Mouse (Mus musculus): ENCODE results near the gene Dync1i2. TPM values are rescaled to one million over a fixed set of nuclear protein-coding genes. Genes with fewer than 3 reads are reported as not detected.
A peak's percentile ranks its signal among the peaks of the same experiment; 100 is the strongest.

Dync1i2 gene
- polyA plus RNA-seq, 1 experiment from 2014 or later: 78.5 TPM

GRCm38 (mm10) chr2:71198907-71199306 is 12.6 kb upstream of the Dync1i2 start:
- Histone ChIP-seq H3K4me3 (ENCODE audit: low read depth, low read length) (no peak overlapping the region), H3K9ac (ENCODE audit: low read depth, low read length) (no peak overlapping the region), H3K4me2 (no peak overlapping the region), H3K9me3 (replicated peaks; ENCODE audit: control insufficient read depth, low read length) (no peaks in the 10 kb centered on the region), H3K36me3 (ENCODE audit: control insufficient read depth, insufficient read depth, low read length) (no peaks in the 10 kb centered on the region), H3K4me1 (ENCODE audit: control insufficient read depth, insufficient read depth, low read length) (no peaks in the 10 kb centered on the region), H3K27me3 (ENCODE audit: control insufficient read depth, insufficient read depth, low read length) (no peaks in the 10 kb centered on the region), H3K27ac (ENCODE audit: low read depth, low read length) (no peak overlapping the region)
- WGBS (ENCODE audit: insufficient replicate concordance): 56% methylated on average over 3 of the region's 3 CpGs
- ATAC-seq (replicated peaks; ENCODE audit: insufficient number of reproducible peaks, low FRiP score, low TSS enrichment): no peak

DNA sequence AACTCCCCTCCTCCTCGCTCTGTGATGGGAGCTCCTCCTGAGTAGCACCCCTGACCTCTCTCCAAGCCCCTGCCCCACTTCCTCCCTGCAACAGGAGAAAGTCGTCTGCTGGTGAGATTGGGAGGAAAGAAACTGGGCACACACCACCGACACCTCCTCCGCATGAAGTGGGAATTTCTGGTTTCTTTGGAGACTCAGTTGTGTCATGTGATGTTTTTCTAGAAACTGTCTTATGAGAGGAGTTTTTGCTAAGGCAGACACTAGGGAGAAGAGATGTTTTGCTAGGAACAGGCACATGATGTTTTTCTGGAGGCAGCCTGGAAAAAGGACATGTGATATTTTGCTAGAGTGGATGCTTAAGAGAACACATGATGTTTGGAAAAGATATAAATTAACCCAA is 11.0 kb upstream of the Dync1i2 start:
- ATAC-seq (replicated peaks; ENCODE audit: insufficient number of reproducible peaks, low FRiP score, low TSS enrichment): no peak
- WGBS (ENCODE audit: insufficient replicate concordance): 43% methylated on average over 4 of the region's 4 CpGs

DNA sequence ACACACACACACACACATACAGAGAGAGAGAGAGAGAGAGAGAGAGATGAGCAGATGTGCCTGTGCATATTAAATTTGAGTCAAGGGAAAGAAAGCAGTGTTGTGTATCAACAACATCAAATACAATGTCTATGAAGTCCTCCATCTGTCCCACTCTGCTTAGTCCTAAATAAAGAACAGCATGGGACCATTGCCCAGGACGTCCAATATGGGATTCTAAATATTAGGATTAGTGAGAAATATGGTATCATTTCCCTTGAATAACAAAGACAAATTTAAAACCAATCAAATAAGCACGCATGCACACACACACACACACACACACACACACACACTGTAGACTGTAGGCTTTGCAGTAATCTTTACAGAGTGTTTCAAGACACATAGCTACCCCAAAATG is 9.6 kb upstream of the Dync1i2 start:
- Histone ChIP-seq H3K27ac (ENCODE audit: low read depth, low read length) (no peak overlapping the region), H3K4me2 (no peak overlapping the region), H3K9ac (ENCODE audit: low read depth, low read length) (no peak overlapping the region), H3K27me3 (ENCODE audit: control insufficient read depth, insufficient read depth, low read length) (no peaks in the 10 kb centered on the region), H3K36me3 (ENCODE audit: control insufficient read depth, insufficient read depth, low read length) (no peaks in the 10 kb centered on the region), H3K4me3 (ENCODE audit: low read depth, low read length) (no peak overlapping the region), H3K4me1 (ENCODE audit: control insufficient read depth, insufficient read depth, low read length) (no peaks in the 10 kb centered on the region), H3K9me3 (replicated peaks; ENCODE audit: control insufficient read depth, low read length) (no peaks in the 10 kb centered on the region)
- no peak for ATAC-seq (replicated peaks; ENCODE audit: insufficient number of reproducible peaks, low FRiP score, low TSS enrichment)
- WGBS (ENCODE audit: insufficient replicate concordance): 84% methylated on average over 2 of the region's 2 CpGs

More for the DNA sequence above, 11.0 kb upstream of the Dync1i2 start:
- Histone ChIP-seq H3K4me1 (ENCODE audit: control insufficient read depth, insufficient read depth, low read length) (no peaks in the 10 kb centered on the region), H3K36me3 (ENCODE audit: control insufficient read depth, insufficient read depth, low read length) (no peaks in the 10 kb centered on the region), H3K9me3 (replicated peaks; ENCODE audit: control insufficient read depth, low read length) (no peaks in the 10 kb centered on the region), H3K9ac (ENCODE audit: low read depth, low read length) (no peak overlapping the region), H3K4me2 (no peak overlapping the region), H3K27me3 (ENCODE audit: control insufficient read depth, insufficient read depth, low read length) (no peaks in the 10 kb centered on the region), H3K4me3 (ENCODE audit: low read depth, low read length) (no peak overlapping the region), H3K27ac (ENCODE audit: low read depth, low read length) (no peak overlapping the region)

DNA sequence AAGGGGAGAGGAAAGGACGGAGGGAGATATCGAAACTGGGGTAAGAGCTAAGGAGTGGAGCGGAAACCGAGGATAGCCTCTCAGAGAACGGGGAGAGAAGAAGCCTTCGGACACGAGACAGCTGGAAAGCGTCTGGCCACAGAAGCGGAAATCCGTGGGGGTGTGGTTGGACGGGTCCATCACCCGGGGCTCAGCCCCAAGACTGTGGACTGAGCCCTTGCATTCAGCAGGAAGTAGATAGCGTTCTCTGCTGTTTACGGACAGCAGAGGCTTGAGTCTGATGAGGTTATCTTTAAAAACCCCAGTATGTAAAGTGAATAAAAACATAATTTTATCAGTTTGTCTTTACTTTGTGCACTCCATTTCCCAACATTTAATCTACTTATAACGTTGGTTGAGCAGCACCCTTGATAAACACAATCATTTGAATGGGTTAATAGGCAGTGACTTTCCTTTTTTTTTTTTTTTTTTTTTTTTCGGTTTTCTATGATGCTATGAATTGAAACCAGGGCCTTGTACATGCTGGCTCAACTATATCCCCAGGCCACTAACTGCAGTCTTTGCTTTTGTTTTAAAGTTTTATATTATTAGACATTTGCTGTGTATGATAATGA is 7.6 kb upstream of the Dync1i2 start:
- Histone ChIP-seq H3K36me3 (ENCODE audit: control insufficient read depth, insufficient read depth, low read length) (no peaks in the 10 kb centered on the region), H3K27me3 (ENCODE audit: control insufficient read depth, insufficient read depth, low read length) (no peaks in the 10 kb centered on the region), H3K4me1 (ENCODE audit: control insufficient read depth, insufficient read depth, low read length) (no peaks in the 10 kb centered on the region), H3K4me2 (peak overlapping the region; percentile 36), H3K27ac (ENCODE audit: low read depth, low read length) (no peak overlapping the region), H3K9me3 (replicated peaks; ENCODE audit: control insufficient read depth, low read length) (no peaks in the 10 kb centered on the region), H3K4me3 (ENCODE audit: low read depth, low read length) (no peak overlapping the region), H3K9ac (ENCODE audit: low read depth, low read length) (no peak overlapping the region)
- no peak; the same call in 1 of the 2 replicates for ATAC-seq (replicated peaks; ENCODE audit: insufficient number of reproducible peaks, low FRiP score, low TSS enrichment)
- 46% methylated on average over 16 of the region's 16 CpGs for WGBS (ENCODE audit: insufficient replicate concordance)

- Histone ChIP-seq H3K27me3 (ENCODE audit: control insufficient read depth, insufficient read depth, low read length) (no peaks in the 10 kb centered on the region), H3K27ac (ENCODE audit: low read depth, low read length) (no peak overlapping the region), H3K9ac (ENCODE audit: low read depth, low read length) (no peak overlapping the region), H3K4me2 (no peak overlapping the region), H3K36me3 (ENCODE audit: control insufficient read depth, insufficient read depth, low read length) (no peaks in the 10 kb centered on the region), H3K4me1 (ENCODE audit: control insufficient read depth, insufficient read depth, low read length) (peaks cover 4% of the 10 kb centered on the region; the same call in 1 of the 2 replicates), H3K4me3 (ENCODE audit: low read depth, low read length) (no peak overlapping the region), H3K9me3 (replicated peaks; ENCODE audit: control insufficient read depth, low read length) (no peaks in the 10 kb centered on the region)
- ATAC-seq (replicated peaks; ENCODE audit: insufficient number of reproducible peaks, low FRiP score, low TSS enrichment): no peak
- 68% methylated on average over 5 of the region's 5 CpGs for WGBS (ENCODE audit: insufficient replicate concordance)
Measured at GRCm38 (mm10) chr2:71209041-71209755, 2.3 kb upstream of the Dync1i2 start.

DNA sequence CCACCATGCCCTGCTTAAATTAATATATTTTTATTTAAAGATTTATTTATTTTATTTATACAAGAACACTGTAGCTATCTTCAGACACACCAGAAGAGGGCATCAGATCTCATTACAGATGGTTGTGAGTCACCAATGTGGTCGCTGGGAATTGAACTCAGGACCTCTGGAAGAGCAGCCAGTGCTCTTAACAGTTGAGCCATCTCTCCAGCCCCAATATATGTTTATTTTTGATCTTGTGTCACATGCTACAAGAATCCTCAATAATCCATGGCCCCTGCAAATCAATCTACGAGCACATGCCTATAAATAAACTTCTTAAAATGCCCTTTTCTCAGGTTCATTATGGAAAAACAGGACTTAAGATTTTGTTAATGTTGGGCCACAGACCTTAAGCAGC is 410 bp upstream of the Dync1i2 start:
- 0 out of 2 replicates have a peak, but pooled peaks cover 2% of the 10 kb centered on the region for H3K36me3 ChIP-seq (ENCODE audit: control insufficient read depth, insufficient read depth, low read length)
- no peak for ATAC-seq (replicated peaks; ENCODE audit: insufficient number of reproducible peaks, low FRiP score, low TSS enrichment)
- H3K4me2 ChIP-seq: no peak overlapping the region
- no peak overlapping the region for H3K9ac ChIP-seq (ENCODE audit: low read depth, low read length)
- no peaks in the 10 kb centered on the region for H3K27me3 ChIP-seq (ENCODE audit: control insufficient read depth, insufficient read depth, low read length)
- no peak overlapping the region for H3K4me3 ChIP-seq (ENCODE audit: low read depth, low read length)
- WGBS (ENCODE audit: insufficient replicate concordance): 88% methylated on average over 2 of the region's 2 CpGs
- peaks cover 4% of the 10 kb centered on the region; the same call in 1 of the 2 replicates for H3K4me1 ChIP-seq (ENCODE audit: control insufficient read depth, insufficient read depth, low read length)
- H3K9me3 ChIP-seq (replicated peaks; ENCODE audit: control insufficient read depth, low read length): no peaks in the 10 kb centered on the region
- no peak overlapping the region for H3K27ac ChIP-seq (ENCODE audit: low read depth, low read length)

DNA sequence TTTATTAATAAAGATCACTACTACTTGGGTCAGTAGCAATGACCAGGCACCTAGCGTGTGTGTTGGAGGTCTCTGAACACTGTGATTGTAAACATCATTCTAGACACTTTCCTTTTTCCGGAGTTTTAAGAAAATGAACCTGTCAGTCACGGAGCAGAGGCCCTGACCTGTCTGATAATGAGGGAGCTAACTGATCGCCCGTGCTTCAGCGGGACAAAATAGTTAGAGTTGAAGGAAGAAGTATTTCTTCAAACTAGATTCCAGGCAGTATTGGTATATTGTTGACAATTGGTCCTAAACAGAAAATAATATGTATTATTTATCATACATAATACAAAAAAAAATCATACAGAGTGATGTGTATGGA is 837 bp downstream of the Dync1i2 start:
- peak overlapping the region; percentile 96 for H3K4me3 ChIP-seq (ENCODE audit: low read depth, low read length)
- 2% methylated on average over 6 of the region's 6 CpGs for WGBS (ENCODE audit: insufficient replicate concordance)
- ATAC-seq (replicated peaks; ENCODE audit: insufficient number of reproducible peaks, low FRiP score, low TSS enrichment): no peak
- H3K9me3 ChIP-seq (replicated peaks; ENCODE audit: control insufficient read depth, low read length): no peaks in the 10 kb centered on the region
- H3K36me3 ChIP-seq (ENCODE audit: control insufficient read depth, insufficient read depth, low read length): 0 out of 2 replicates have a peak, but pooled peaks cover 2% of the 10 kb centered on the region
- peaks cover 4% of the 10 kb centered on the region; the same call in 1 of the 2 replicates for H3K4me1 ChIP-seq (ENCODE audit: control insufficient read depth, insufficient read depth, low read length)
- peak overlapping the region; percentile 96 for H3K9ac ChIP-seq (ENCODE audit: low read depth, low read length)
- H3K4me2 ChIP-seq: peak overlapping the region; percentile 73
- H3K27me3 ChIP-seq (ENCODE audit: control insufficient read depth, insufficient read depth, low read length): no peaks in the 10 kb centered on the region
- peak overlapping the region; percentile 77; the same call in 1 of the 2 replicates for H3K27ac ChIP-seq (ENCODE audit: low read depth, low read length)

DNA sequence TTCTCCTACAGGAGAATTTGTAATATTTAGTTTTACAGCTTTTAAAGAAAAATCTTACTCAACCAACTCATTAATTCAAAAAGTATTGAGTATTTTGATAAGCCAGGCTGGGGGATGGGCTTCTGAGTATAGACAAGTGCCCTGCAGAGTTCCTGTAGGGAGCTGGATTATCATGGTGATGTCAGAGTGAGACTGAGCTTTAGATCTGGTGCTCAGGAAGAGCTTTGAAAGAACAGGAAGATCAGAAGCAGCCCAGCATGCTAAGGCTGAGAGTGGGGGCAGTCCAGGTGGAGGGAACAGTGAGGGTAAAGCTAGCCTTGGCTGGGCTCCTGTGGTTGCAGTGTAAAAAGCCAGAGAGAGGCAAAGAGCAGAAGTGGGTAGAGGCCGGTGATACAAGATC is 9.5 kb downstream of the Dync1i2 start:
- no peaks in the 10 kb centered on the region for H3K4me1 ChIP-seq (ENCODE audit: control insufficient read depth, insufficient read depth, low read length)
- peaks cover 22% of the 10 kb centered on the region for H3K36me3 ChIP-seq (ENCODE audit: control insufficient read depth, insufficient read depth, low read length)
- no peak overlapping the region for H3K4me2 ChIP-seq
- ATAC-seq (replicated peaks; ENCODE audit: insufficient number of reproducible peaks, low FRiP score, low TSS enrichment): no peak
- no peaks in the 10 kb centered on the region for H3K9me3 ChIP-seq (replicated peaks; ENCODE audit: control insufficient read depth, low read length)
- H3K27me3 ChIP-seq (ENCODE audit: control insufficient read depth, insufficient read depth, low read length): no peaks in the 10 kb centered on the region
- no peak overlapping the region for H3K4me3 ChIP-seq (ENCODE audit: low read depth, low read length)
- WGBS (ENCODE audit: insufficient replicate concordance): 81% methylated on average over 1 of the region's 1 CpGs
- H3K27ac ChIP-seq (ENCODE audit: low read depth, low read length): no peak overlapping the region
- no peak overlapping the region for H3K9ac ChIP-seq (ENCODE audit: low read depth, low read length)

DNA sequence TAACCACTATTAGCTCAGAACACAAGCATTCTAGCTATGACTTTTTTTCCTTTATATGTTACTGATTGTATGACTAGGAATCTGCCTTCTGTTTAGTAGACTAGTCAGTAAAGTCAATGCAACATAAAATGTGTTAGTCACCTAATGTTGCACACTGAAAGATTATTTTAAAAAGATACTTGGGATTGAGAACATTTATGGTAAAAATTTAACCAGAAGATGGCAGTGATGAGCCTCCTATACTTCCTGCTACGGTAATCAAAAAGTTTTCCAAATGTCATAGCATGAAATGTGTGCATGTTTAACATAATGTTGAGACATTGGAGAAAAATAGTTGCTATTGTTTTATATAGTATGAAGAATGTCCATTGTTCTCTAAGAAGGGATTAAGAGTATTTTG is 15.9 kb downstream of the Dync1i2 start:
- H3K4me2 ChIP-seq: no peak overlapping the region
- H3K36me3 ChIP-seq (ENCODE audit: control insufficient read depth, insufficient read depth, low read length): peaks cover 5% of the 10 kb centered on the region
- ATAC-seq (replicated peaks; ENCODE audit: insufficient number of reproducible peaks, low FRiP score, low TSS enrichment): no peak
- WGBS (ENCODE audit: insufficient replicate concordance): 55% methylated on average over 1 of the region's 1 CpGs
- no peaks in the 10 kb centered on the region for H3K27me3 ChIP-seq (ENCODE audit: control insufficient read depth, insufficient read depth, low read length)
- no peaks in the 10 kb centered on the region for H3K4me1 ChIP-seq (ENCODE audit: control insufficient read depth, insufficient read depth, low read length)
- H3K9me3 ChIP-seq (replicated peaks; ENCODE audit: control insufficient read depth, low read length): no peaks in the 10 kb centered on the region
- no peak overlapping the region for H3K27ac ChIP-seq (ENCODE audit: low read depth, low read length)
- no peak overlapping the region for H3K9ac ChIP-seq (ENCODE audit: low read depth, low read length)
- H3K4me3 ChIP-seq (ENCODE audit: low read depth, low read length): no peak overlapping the region

Measured in heart, embryonic 11.5 days (tissue).